Mouse (Mus musculus): ENCODE results near the gene Gab2.

GRCm38 (mm10) chr7:97041868-97042449 lies 39.4 kb upstream of the Gab2 start:
- TF ChIP-seq CTCF (IDR thresholded peaks at IDR 0.05; ENCODE audit: control insufficient read depth, insufficient read depth, low read length) (no peak), POLR2A (IDR thresholded peaks at IDR 0.05; ENCODE audit: borderline replicate concordance, control insufficient read depth, low read depth, low read length) (no peak)

All from bone marrow, adult 2 months (tissue).